Mouse (Mus musculus) kidney, adult 11 months (tissue): ENCODE results near the gene Orai3.

ENCODE experiments used
- DNase-seq: peaks from one replicate; pipeline ENCODE4 v3.0.0; 2022

The Orai3 gene

DNA sequence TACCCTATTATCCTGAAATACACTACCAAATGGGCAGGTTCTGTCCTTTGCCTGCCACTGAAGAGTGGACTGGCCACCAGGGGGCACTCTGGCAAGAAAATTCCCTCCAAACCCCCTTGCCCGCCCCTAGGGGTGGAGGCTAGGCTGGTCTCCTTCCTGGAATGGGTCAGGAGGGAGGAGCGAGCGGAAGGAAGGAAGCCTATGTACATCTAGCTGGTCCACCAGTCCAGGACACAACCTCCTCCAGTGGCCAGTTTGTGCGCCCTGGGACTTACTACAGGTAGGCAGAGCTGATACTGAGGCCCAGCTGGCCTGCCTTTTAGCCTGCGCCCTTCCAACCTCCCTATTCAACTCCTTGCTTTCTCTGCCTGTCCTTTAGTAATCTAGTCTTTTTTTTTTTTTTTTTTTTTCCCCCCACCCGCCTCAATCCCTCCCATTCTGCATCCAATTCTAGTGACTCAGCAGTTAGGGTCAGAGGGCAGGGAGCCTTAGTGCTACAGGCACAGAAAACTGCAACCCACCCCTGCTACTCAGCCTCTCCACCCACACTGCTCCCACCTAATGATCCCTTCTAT is 30.9 kb downstream of the Orai3 start, which contains the start of gene Hsd3b7:
Hsd3b7 (plus strand) TSS at position 170 of the 575 bp plus-strand sequence.
- peak; percentile 93 for DNase-seq

DNA sequence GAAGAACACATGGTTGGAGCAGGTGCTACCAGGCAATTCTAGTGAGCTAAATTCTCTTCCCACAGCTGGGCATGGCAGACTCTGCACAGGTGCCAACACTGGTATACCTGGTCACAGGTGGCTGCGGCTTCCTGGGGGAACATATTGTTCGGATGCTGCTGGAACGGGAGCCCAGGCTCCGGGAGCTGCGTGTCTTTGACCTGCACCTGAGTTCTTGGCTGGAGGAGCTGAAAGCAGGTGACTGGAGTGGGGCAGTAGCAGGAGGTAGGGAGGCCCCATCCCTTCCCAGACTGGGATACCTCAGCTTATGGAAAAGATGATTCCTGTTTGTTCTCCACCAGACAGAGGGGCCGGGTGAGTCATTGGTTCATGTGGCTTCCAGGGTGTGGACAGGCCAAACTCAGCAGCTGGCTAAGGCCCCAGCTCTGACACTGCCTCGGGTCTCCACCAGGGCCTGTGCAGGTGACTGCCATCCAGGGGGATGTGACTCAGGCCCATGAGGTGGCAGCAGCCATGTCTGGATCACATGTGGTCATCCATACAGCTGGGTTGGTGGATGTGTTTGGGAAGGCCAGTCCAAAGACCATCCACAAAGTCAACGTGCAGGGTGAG is 31.5 kb downstream of the Orai3 start:
- DNase-seq: no peak

DNA sequence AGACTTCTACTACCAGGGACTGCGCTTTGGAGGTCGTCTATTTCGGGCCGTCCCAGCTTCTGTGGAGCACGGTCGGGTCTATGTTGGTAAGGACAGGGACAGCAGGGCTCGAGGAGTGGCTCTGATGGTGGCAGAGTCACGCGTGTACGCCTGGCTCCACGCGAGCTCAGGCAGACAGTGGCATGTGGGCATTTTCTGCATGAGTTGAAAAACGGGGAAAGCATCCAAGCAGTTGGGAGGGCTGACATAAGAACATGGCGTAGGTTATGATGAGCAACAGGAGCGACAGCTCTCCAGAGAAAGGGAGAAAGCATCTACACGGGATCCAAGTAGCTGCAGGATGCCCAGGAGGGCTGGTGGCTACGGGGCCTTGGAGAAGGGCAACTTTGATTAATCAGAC is 32.7 kb downstream of the Orai3 start:
- no peak for DNase-seq

DNA sequence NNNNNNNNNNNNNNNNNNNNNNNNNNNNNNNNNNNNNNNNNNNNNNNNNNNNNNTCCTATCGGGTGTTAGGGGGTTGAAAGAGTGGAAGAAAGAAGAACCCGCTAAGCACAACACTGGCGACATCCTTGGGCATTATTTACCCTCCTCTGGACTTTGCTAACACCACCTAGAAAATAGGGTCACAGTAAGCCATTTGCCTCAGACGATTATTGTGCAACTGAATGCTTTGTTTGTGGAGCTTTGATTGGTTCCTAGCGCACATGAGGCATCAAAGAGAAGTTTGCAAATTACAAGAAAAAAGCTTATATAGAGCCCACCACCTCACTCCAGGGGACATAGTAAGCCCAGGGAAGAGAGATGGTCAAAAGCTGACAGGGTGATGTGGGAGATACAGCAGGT is 39.2 kb downstream of the Orai3 start:
- DNase-seq: no peak

DNA sequence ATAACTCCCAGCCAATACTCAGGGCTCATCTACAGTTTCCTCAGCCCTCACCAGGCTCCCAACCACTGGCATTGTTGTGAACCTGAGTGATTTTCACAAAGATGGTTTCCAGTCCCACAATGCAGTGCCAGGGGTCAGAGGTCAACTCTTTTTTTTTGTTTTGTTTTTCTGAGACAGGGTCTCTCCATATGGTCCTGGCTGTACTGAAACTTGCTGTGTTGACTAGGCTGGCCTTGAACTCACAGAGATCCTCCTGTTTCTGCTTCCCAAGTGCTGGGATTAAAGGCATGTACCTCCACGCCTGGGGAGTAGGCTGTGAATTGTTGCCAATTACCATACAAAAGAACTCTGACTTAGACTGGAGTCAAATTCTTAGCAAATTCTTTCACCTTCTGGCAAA is 40.2 kb downstream of the Orai3 start:
- no peak for DNase-seq

DNA sequence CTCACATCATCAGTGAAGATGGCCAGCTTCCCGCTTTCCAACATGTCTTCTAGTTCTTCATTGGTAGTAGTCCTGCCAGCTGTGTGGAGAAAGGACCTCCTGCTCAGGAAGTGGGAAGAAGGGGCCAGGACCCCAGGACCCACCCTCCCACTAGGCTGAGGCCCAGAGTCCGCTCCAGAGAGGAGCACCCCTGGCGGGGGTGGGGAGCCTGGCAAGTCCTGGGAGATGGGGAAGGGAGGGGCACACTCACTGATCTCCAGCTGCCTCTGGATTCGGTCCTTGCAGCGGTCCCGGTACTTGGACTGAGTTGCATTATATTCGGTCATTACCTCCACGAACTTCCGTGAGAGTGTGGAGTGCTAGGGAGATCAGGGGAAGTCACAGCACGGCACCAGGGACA is 41.0 kb downstream of the Orai3 start:
- no peak for DNase-seq

DNA sequence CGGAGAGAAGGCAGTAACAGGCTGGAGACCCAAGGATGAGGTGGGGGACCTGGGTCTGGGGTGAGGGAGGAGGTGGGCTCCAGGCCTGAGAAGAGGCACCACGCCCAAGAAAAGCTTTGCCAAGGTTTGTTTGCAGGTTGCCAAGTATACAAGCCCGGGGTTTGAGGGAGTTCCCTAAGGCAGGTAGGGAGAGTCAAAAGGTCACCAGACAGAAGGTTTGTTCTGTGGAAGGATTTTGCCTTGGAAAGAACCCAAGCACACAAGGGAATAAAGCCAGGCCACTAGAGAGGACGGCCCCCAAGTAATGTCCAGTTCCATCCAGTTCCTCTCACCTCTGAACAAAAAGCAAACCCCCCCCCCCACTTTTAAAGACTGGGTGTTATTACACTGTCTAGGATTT is 41.6 kb downstream of the Orai3 start:
- DNase-seq: no peak

DNA sequence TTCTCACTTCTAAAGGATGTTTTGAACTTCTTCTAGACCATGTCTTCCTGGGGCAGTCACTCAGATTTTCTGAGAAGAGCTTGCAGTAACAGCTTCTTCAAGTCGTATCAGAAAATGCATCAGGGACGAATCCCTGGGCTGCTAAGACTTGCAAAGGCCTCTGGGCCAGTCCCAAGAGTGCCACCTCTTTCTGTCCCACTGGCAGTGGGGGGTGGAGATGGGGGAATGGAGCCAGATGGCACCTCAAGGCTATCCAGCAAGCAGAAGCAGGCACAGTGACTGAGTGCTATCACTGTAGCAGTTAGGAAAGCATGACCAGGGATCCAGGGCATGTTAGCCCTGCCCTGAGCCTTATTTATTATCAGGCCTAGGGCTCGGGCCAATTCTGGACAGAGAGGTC is 42.7 kb downstream of the Orai3 start:
- DNase-seq: no peak

DNA sequence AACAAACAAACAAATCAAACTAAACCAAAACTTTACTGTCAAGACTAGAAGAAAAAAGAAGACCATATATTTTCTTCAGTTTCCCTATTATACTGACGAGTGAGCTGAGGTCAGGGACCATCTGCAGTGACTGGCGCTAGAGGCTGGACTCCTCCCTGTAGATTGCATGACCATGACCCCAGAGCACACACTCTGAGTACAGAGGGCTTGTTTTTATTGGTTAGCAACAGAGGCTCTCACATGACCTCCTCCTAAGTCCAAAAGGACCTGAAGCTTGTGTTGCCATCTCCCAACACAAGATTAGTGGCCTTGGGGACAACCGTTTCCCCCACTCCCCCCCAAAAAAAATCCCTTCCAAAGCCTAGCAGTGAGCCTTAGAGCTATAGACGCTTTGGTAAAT is 44.2 kb downstream of the Orai3 start:
- DNase-seq: no peak

DNA sequence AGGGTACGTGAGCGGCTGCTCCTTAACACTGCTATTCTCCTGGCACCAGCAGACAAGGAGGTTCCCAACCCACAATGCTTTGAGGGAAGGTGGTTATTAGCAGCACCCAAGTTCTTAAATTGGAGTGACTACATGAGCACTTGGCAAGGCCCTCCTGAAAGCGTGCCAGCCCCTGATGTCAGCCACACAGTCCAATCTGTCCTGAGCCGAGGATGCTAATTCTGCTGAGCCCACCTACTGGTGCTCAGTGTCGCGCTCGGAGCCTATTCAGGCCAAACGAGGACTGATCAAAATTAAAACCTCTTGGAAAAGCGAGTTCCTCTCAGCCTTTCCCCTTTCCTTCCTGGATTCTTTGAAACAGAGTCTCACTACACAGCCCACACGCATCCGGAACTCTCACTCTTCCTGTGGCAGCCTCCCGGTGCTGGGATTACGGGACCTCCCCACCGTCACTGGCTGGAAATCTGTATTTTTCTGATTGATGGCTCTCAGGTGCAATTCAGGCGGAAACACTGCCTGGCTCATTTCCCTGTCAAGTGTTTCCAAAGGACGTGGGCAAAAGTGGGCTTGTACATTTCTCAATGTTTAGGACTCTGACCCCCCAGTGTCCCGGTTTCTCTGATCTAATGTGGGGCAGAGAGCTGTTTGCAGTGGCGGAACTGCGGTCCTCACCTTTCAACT is 44.8 kb downstream of the Orai3 start:
- DNase-seq: peak; percentile 46

DNA sequence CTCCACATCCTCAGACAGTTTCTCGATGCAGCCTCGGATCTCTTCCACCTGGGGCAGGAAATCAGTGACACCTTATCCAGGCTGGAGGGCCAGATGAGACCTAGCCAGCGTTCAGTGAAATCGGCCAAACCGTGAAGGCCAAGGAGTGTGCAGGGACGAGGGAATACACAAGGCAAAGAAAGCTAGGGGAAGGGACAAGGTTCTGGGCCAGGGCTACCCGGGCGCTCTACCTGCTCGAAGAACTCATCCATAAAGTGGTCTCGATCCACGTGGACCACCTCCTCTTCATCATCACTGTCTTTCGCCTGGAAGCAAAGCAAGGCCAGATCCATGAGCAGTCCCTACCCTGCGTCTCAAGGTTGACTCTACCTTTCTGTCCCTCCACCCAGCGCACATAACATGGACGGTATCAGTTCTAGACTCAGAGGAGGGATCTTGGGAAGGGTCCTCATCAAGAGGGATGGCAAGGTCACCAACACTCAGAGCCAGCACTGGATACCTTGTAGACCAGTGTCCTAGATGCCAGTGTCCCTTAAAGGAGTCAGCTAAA is 45.6 kb downstream of the Orai3 start:
- no peak for DNase-seq

DNA sequence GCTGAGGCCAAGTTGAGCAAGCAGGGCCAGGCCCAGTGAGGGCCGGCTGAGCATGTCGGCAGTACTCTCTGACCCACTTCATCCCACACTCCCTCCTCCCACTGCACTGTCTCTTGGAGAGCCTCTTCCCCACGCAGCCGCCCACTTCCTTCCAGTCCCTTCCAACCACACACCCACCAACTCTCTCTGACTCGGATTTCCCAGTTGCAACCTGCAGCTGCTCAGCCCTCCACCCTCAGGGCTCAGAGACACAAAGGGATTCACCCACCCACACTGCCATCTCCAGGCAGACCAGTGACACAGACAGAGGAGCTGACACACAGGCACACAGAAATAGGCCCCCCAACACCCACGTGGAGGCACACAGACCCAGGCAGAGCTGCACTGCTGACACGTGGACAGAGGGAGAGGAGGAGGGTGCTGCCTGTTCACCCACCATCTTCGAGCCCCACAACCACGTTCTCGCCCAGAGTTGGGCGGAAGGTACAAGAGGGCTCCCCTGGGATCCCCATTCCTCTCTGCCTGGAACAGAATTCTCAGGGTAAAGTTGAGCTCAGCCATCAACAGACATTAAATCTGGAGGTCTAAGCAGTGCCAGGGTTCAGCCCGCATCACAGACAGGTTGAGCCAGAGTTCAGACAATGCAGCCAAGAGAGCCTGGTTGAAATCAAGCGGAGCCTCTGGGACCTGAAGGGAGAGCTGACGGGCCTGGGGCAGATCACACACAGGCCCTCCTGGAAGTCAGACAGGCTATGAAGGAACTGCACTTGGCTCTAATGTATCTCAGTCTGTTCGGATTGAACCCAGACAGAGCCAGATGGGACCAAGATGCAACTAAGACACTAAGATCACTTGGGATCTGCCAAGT is 46.6 kb downstream of the Orai3 start:
- peak; percentile 30 for DNase-seq

DNA sequence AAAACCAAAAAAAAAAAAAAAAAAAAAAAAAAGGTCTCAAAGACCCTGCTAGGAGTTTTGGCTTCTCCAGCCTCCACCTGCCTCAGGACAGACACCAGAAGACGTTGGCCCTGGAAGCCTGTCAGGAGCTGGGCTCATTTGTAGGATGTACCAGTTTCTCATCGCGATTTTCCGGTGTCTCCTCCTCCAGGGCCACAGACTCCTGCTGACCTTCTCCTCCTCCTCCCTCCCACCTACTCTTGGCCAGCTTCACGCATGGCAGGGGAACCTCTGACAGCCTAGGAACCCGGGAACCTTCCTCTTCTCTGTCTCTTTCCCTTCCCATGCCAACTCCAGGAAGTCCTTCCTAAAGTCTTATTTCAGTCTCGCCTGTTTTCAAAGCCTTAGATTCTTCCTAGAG is 47.4 kb downstream of the Orai3 start:
- DNase-seq: no peak

DNA sequence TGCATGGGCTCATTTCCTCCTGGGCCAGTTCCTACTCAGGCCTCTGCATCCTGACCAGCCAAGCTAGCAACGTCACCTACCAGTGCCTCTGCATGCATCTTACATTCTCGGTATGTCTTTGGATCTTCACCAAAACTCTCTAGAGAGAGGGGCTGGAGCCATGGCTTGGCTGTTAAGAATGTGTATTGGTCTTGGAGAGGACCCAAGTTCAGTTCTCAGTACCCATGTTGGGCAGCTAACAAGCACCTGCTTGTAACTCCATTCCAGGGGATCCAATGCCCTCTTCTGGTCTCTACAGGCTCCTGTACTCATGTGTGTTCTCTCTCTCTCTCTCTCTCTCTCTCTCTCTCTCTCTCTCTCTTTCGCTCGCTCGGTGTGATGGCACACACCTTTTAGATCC is 48.2 kb downstream of the Orai3 start:
- DNase-seq: no peak

DNA sequence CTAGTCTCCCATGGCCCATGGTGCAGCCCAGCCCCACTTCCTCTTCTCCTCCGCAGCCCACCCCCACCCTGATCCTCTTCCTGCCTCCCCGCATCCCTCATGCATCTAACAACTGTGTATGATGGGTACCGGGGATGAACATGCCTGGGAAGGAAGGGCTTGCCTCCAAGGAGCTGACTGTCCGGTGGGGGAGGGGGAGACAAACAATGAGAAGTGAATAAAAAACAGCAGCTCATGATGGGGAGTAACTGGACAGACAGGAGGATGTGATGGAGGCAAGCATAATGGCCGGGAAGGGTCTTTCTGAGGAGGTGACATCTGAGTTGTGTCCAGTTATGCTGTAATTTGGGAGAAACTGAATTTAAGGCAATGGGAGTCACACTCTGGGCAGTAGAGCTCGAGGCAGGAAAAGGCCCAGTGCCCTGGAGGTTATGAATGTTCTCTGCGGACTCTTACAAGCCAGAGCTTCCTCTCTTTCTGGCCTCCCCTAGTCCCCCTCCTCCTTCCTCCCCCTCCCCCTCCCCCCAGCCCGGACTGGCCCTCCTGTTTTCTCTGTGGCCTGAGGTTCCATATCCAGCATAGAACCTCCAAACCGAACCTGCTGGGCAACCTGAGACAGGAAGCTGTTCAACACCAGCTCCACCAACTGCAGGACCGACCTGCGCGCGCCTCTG is 51.4 kb downstream of the Orai3 start:
- no peak for DNase-seq

DNA sequence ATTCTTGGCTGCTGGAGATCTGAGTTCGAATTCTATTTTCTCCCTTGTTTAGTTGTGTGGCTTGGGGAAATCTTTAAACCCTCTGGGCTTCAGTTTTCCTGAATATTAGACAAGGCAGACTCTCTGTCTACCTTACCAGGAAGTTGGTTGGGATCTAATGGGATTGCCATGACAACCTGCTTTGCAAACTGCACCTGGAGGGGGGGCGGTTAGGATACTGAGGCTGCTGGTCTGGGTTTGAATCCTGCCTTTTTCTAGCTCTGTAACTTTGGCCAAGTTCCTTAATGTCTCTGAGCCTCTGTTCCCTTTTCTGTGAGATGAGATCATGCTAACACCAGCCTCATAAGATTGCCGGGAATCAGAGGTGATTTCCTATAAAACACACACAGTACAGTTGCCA is 52.9 kb downstream of the Orai3 start:
- DNase-seq: no peak

DNA sequence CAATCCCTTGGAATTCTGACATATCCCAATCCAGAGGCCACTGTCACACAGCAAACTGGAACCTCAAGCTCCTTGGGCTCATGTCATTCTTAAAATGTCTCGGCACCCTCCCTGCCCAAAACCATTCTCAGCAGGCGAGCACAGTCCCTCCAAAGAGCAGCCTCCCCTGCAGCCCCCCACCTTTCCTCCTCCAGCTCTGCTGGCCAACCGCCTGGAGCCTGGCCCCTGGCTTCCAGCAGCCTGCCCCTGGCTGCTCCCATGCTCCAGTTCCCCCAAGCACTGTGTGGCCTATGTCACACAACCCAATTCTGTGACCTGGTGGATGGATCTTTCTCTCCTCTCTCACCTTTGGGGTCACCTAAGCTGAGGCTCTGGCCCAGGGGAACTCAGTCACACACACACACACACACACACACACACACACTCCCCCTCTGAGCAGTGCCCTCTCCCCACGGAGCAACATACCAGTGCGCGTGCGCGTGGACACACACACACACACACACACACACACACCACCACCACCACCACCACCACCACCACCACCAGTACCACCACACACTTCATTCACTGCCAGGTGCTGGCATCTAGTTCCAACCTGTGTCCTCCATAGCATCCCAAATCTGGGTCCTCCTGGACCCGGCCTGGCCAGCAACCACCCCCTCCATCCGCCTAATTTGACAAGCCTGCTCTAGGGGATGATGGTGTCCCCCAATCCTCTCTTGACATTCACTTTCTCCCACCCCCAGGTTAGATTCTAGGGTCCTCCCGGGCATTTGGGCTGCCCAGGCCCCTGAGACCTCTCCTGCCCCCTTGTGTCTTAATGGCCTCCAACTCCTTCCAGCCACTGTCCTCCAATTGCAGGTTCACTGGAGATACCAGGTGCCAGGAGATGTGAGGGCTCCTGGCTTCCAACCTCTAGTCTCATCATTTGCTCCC is 53.9 kb downstream of the Orai3 start:
- no peak for DNase-seq

DNA sequence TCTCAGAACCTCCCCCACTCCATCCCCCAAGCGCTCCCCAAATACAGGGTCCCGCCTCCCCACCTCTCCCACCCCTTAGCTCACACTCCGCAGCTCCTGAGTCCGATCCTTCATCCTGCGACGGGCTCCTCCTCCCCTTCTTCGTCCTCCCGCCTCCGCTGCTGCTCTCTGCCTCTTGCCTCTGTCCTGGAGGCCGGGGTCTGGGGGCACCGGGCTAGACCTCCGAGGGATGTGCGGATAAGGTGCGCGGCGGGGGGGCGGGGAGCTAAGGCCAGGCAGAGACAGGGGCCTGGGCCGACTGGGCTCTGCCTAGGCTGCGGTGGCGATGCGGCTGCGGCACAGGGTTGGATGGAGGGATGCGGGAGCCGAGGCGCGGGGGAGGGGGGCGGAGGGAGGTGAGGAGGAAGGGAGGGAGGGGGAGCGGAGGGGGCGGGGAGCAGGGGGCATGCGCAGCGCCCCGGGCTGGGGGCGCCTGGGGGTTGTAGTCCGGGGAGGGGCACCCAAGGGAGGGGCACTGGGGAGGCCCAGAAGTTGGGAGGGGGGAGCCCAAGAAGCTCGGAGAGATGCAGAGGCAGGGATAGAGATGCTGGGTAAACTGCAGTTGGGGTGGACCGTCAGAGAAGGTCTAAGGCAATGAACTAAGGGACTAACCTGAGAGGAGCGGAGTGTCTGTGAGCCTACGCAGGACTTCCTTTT is 54.7 kb downstream of the Orai3 start, which contains the start of the genes Stx4a and Stx1b:
Stx4a (plus strand) TSS at position 119 of the 696 bp plus-strand sequence.
Stx1b (minus strand) TSS at position 374 of the 696 bp plus-strand sequence.
- no peak for DNase-seq
